9 mouse cellular contexts compared by ENCODE assay signal in the genomic region with DNA sequence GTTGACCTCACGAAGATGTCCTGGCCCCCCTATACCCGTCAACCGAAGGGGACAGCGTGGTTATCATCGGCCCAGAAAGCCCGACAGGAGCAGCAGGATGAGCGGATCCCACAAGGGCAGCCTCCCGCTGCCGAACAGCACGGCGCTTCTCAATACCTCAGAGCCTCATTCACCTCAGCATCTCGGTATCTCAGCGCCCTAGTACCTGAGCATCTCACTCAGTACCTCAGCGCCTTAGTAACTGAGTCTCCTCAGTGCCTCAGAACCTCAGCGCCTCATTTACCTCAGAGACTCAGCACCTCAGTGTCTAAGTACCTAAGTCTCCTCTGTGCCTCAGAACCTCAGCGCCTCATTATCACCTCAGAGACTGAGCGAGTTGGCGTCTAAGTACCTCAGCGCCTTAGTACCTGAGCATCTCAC. TPM values are rescaled to one million over a fixed set of nuclear protein-coding genes. Genes with fewer than 3 reads are reported as not detected.
DNase-seq lines count a peak whose midpoint lies in the region; ATAC-seq and TF ChIP-seq lines count a peak whose summit lies in the region.
"Had no signal": no experiment of that assay in that cellular context is flagged by ENCODE, and none has a peak within 500 bp of the region (broad histone marks: within the 10 kb centered on the region; RNA-seq: fewer than 3 reads in every experiment).

No protein-coding gene starts in this region.

- H3K27me3 ChIP-seq in forebrain, embryonic 12.5 days, result 0 out of 2 replicates have a peak, but pooled peaks cover 2% of the 10 kb centered on the region
- no peaks in the 10 kb centered on the region; the same call in 1 of the 2 replicates for H3K27me3 ChIP-seq in liver, embryonic 14.5 days (ENCODE audit: control insufficient read depth, insufficient read depth, low read length)

- no peaks in the 10 kb centered on the region for H3K9me3 ChIP-seq in forebrain, embryonic 12.5 days
- no peaks in the 10 kb centered on the region for H3K9me3 ChIP-seq in liver, embryonic 14.5 days (ENCODE audit: control insufficient read depth, low read length)

- peak; percentile 10 to 58 for DNase-seq in adrenal gland, adult (ENCODE audit: inconsistent age in 2 of 2, low spot score in 1 of 2)
- no peak for DNase-seq in adrenal gland, postnatal 36 days
- peak; percentile 8 for DNase-seq in retina, postnatal 7 days (ENCODE audit: low read depth, low spot score)
- no peak for DNase-seq in retina, postnatal 1 day
- DNase-seq in liver, embryonic 14.5 days (ENCODE audit: low read depth in 3 of 3, low spot score in 3 of 3), result peak; percentile 24 to 41 (median 26)
- no peak for DNase-seq in Muller cell, postnatal 12 days (ENCODE audit: inconsistent ontology term)
- no peak for DNase-seq in urinary bladder, adult 18-20 months (ENCODE audit: low spot score in 2 of 2)

- peak overlapping the region; percentile 86 for H3K4me2 ChIP-seq in forebrain, embryonic 12.5 days
- peak overlapping the region; percentile 75 for H3K4me2 ChIP-seq in liver, embryonic 14.5 days (ENCODE audit: low read depth)

- TF ChIP-seq CTCF in liver, embryonic 14.5 days (IDR thresholded peaks at IDR 0.05; ENCODE audit: low read depth), result no peak

- no peak for ATAC-seq in forebrain, embryonic 12.5 days (ENCODE audit: low FRiP score)
- ATAC-seq in liver, embryonic 14.5 days (ENCODE audit: insufficient read depth), result peak; percentile 47; the same call in 1 of the 2 replicates

- H3K4me1 ChIP-seq in forebrain, embryonic 12.5 days, result peaks cover 14% of the 10 kb centered on the region
- peaks cover 2 to 9% of the 10 kb centered on the region in 2 experiments for H3K4me1 ChIP-seq in liver, embryonic 14.5 days (replicated peaks; ENCODE audit: control insufficient read depth in 2 of 2, insufficient read depth in 2 of 2, low read length in 1 of 2)

- no peaks in the 10 kb centered on the region for H3K36me3 ChIP-seq in forebrain, embryonic 12.5 days (replicated peaks)
- no peaks in the 10 kb centered on the region; the same call in 1 of the 2 replicates for H3K36me3 ChIP-seq in liver, embryonic 14.5 days (replicated peaks; ENCODE audit: control insufficient read depth, insufficient read depth, low read depth)

- no peak for TF ChIP-seq EP300 in liver, embryonic 14.5 days (IDR thresholded peaks at IDR 0.05; ENCODE audit: low read depth)

- H3K4me3 ChIP-seq in forebrain, embryonic 12.5 days (replicated peaks), result peak overlapping the region; percentile 76
- peak overlapping the region; percentile 83 to 84 for H3K4me3 ChIP-seq in liver, embryonic 14.5 days (ENCODE audit: insufficient read depth in 1 of 2, low read depth in 2 of 2, low read length in 2 of 2)

- H3K9ac ChIP-seq in forebrain, embryonic 12.5 days, result peak overlapping the region; percentile 85
- H3K9ac ChIP-seq in liver, embryonic 14.5 days (replicated peaks), result peak overlapping the region; percentile 94

- 0% methylated on average over 19 of the region's 19 CpGs for WGBS in forebrain, embryonic 12.5 days
- WGBS in liver, embryonic 14.5 days (ENCODE audit: insufficient replicate concordance), result 3% methylated on average over 19 of the region's 19 CpGs

- H3K27ac ChIP-seq in forebrain, embryonic 12.5 days, result peak overlapping the region; percentile 65; the same call in 1 of the 2 replicates
- peak overlapping the region; percentile 64 for H3K27ac ChIP-seq in liver, embryonic 14.5 days

RNA-seq across cellular contexts. Expression of a gene that starts 0.6 kb away (rescaled TPM):
- total RNA-seq in adrenal gland, postnatal 36 days (2021), result 10 to 100 TPM in 1 of 2 experiments, 1 to 10 TPM in 1; 7.0 to 13.5 TPM
- polyA plus RNA-seq in forebrain, embryonic 12.5 days (2016; fragmentation: Nextera tagmentation; extraction: Ambion mirVana), result 9.2 and 9.8 TPM in 2 replicates
- polyA plus RNA-seq in liver, embryonic 14.5 days (2012; rRNA removed), result 3.5 and 4.8 TPM in 2 replicates
- 4.7 and 5.2 TPM in 2 replicates for polyA plus RNA-seq in liver, embryonic 14.5 days (2014; fragmentation: Nextera tagmentation; extraction: Ambion mirVana)
- total RNA-seq: hematopoietic stem cell, adult 5-6 weeks had no signal

Comparison
In these comparisons a context has a peak if more than half of its experiments do, and no peak if none do; other contexts are left out.
1. DNase-seq: peak in adrenal gland, adult (2 of 2), retina, postnatal 7 days (single experiment) and liver, embryonic 14.5 days (3 of 3); none in adrenal gland, postnatal 36 days (0 of 2), retina, postnatal 1 day (single experiment), Muller cell, postnatal 12 days (single experiment) and urinary bladder, adult 18-20 months (0 of 2).